Mouse (Mus musculus) midbrain, postnatal 0 days (tissue): ENCODE measurements around the gene Ptpn3. TPM values are rescaled to one million over a fixed set of nuclear protein-coding genes. Genes with fewer than 3 reads are reported as not detected.

Experiments
- ATAC-seq: fragments of 200-750 bp; cut with Nextera tagmentation; 2 replicates; pipeline ENCODE4 v1.8.0; 2017; ENCODE audit warnings: moderate number of reproducible peaks, mild to moderate bottlenecking, moderate TSS enrichment, moderate library complexity; ENCODE audit not compliant: low FRiP score
- DNase-seq: peaks from one replicate; pipeline ENCODE4 v3.0.0-alpha.2; 2015; ENCODE audit warnings: low spot score
- H3K27ac ChIP-seq: fragments of 300-500 bp; sonication (generic); 2 replicates; pipeline ENCODE4 v1.5.1; 2014; ENCODE audit warnings: low read depth, mild to moderate bottlenecking, low read length, mixed read lengths
- H3K27me3 ChIP-seq: fragments of 300-500 bp; sonication (generic); 2 replicates; pipeline ENCODE4 v1.6.1; 2014; ENCODE audit warnings: low read length, control low read depth, mixed read lengths; ENCODE audit not compliant: insufficient read depth
- H3K36me3 ChIP-seq: fragments of 300-500 bp; sonication (generic); 2 replicates; pipeline ENCODE4 v1.6.1; 2014; ENCODE audit warnings: low read length, control low read depth, mixed read lengths; ENCODE audit not compliant: insufficient read depth
- H3K4me1 ChIP-seq: fragments of 300-500 bp; sonication (generic); 2 replicates; pipeline ENCODE4 v1.6.1; 2014; ENCODE audit warnings: mild to moderate bottlenecking, control low read depth, antibody characterized with exemption, low read length, mixed read lengths; ENCODE audit not compliant: insufficient read depth
- H3K4me2 ChIP-seq: fragments of 300-500 bp; sonication (generic); 2 replicates; pipeline ENCODE4 v1.6.1; 2014; ENCODE audit warnings: low read depth, mild to moderate bottlenecking, low read length, mixed read lengths; ENCODE audit not compliant: poor library complexity, severe bottlenecking
- H3K4me3 ChIP-seq: fragments of 300-500 bp; sonication (generic); 2 replicates; pipeline ENCODE4 v1.5.1; 2014; ENCODE audit warnings: low read depth, mild to moderate bottlenecking, low read length, moderate library complexity
- H3K9ac ChIP-seq: fragments of 300-500 bp; sonication (generic); replicated peaks from 2 replicates; pipeline ENCODE4 v1.6.1; 2014; ENCODE audit warnings: mild to moderate bottlenecking, low read length, moderate library complexity, mixed read lengths; ENCODE audit not compliant: poor library complexity, severe bottlenecking
- H3K9me3 ChIP-seq: fragments of 300-500 bp; sonication (generic); 2 replicates; pipeline ENCODE4 v1.6.1; 2016; ENCODE audit warnings: low read length, control low read depth
- CTCF ChIP-seq: IDR thresholded peaks from 2 replicates; pipeline ENCODE4 v1.5.1; 2016; ENCODE audit warnings: antibody characterized with exemption, mild to moderate bottlenecking
- WGBS: fragments of 180-500 bp; shearing (Covaris S2); extraction: QIAGEN DNeasy Blood & Tissue Kit; methylation state at CpG from one replicate; pipeline ENCODE4 v1.1.7; 2014; 5-methylcytosine and 5-hydroxymethylcytosine counted together
- polyA plus RNA-seq: library from polyadenylated mRNA; unstranded; fragments of >200 nt; fragmentation: Nextera tagmentation; extraction: Ambion mirVana; gene quantifications from 2 replicates; pipeline ENCODE4 v1.2.1, GENCODE M21; 2015
- total RNA-seq: library from RNA; depleted of rRNA; stranded (reverse); fragments of >200 nt; gene quantifications from 2 replicates; pipeline ENCODE4 v1.2.3, GENCODE M21; 2014

Ptpn3 gene
- total and polyA plus RNA-seq, 2 experiments from 2014 or later, result 1.9 to 6.2 TPM

GRCm38 (mm10) chr4:57300469-57301409 is 898 bp downstream of the Ptpn3 start:
- DNase-seq, result no peak

GRCm38 (mm10) chr4:57299701-57300468 is 1.8 kb downstream of the Ptpn3 start:
- peak overlapping the region; percentile 70 for H3K9ac ChIP-seq
- no peak; the same call in 1 of the 2 replicates for TF ChIP-seq CTCF
- ATAC-seq (peak; percentile 70), DNase-seq (no peak)
- peaks cover 3% of the 10 kb centered on the region; the same call in 1 of the 2 replicates for H3K4me1 ChIP-seq
- peak overlapping the region; percentile 78 for H3K4me3 ChIP-seq
- no peak overlapping the region for H3K27ac ChIP-seq
- 0 out of 2 replicates have a peak, but pooled peaks cover 3% of the 10 kb centered on the region for H3K27me3 ChIP-seq
- H3K36me3 ChIP-seq, result no peaks in the 10 kb centered on the region
- H3K9me3 ChIP-seq, result no peaks in the 10 kb centered on the region
- WGBS, result under 1% methylated on average over 46 of the region's 97 CpGs
- H3K4me2 ChIP-seq, result peak overlapping the region; percentile 93

More at GRCm38 (mm10) chr4:57300469-57301409, 898 bp downstream of the Ptpn3 start:
- peak; percentile 26; the same call in 1 of the 2 replicates for TF ChIP-seq CTCF
- 1% methylated on average over 37 of the region's 37 CpGs for WGBS
- H3K9me3 ChIP-seq, result no peaks in the 10 kb centered on the region
- H3K9ac ChIP-seq, result peak overlapping the region; percentile 70
- ATAC-seq, result 0 out of 2 replicates have a peak, but pooled peaks have one; percentile 10
- peaks cover 3% of the 10 kb centered on the region; the same call in 1 of the 2 replicates for H3K4me1 ChIP-seq
- H3K27me3 ChIP-seq, result 0 out of 2 replicates have a peak, but pooled peaks cover 3% of the 10 kb centered on the region
- no peaks in the 10 kb centered on the region for H3K36me3 ChIP-seq
- H3K4me2 ChIP-seq, result peak overlapping the region; percentile 93
- no peak overlapping the region for H3K27ac ChIP-seq
- H3K4me3 ChIP-seq, result peak overlapping the region; percentile 78

GRCm38 (mm10) chr4:57299308-57299700 is 2.3 kb downstream of the Ptpn3 start:
- Histone ChIP-seq H3K9ac (no peak overlapping the region), H3K4me3 (peak overlapping the region; percentile 78), H3K4me1 (peaks cover 3% of the 10 kb centered on the region; the same call in 1 of the 2 replicates), H3K27me3 (0 out of 2 replicates have a peak, but pooled peaks cover 3% of the 10 kb centered on the region), H3K36me3 (no peaks in the 10 kb centered on the region), H3K4me2 (peak overlapping the region; percentile 93), H3K9me3 (no peaks in the 10 kb centered on the region), H3K27ac (no peak overlapping the region)
- DNase-seq (no peak), ATAC-seq (no peak)
- WGBS, result under 1% methylated on average over 9 of the region's 9 CpGs
- TF ChIP-seq CTCF, result no peak

- Histone ChIP-seq H3K4me1 (peaks cover 3% of the 10 kb centered on the region; the same call in 1 of the 2 replicates), H3K27ac (no peak overlapping the region), H3K4me3 (no peak overlapping the region), H3K36me3 (no peaks in the 10 kb centered on the region), H3K9me3 (no peaks in the 10 kb centered on the region), H3K27me3 (0 out of 2 replicates have a peak, but pooled peaks cover 3% of the 10 kb centered on the region), H3K4me2 (no peak overlapping the region), H3K9ac (no peak overlapping the region)
- WGBS, result 80% methylated on average over 4 of the region's 4 CpGs
- no peak for TF ChIP-seq CTCF
- ATAC-seq, result no peak
- DNase-seq, result no peak
These were observed 3.5 kb downstream of the Ptpn3 start for GRCm38 (mm10) chr4:57298181-57298580.

GRCm38 (mm10) chr4:57294971-57295656 is 6.5 kb downstream of the Ptpn3 start:
- Histone ChIP-seq H3K9me3 (no peaks in the 10 kb centered on the region), H3K36me3 (no peaks in the 10 kb centered on the region), H3K27ac (no peak overlapping the region), H3K27me3 (no peaks in the 10 kb centered on the region), H3K9ac (no peak overlapping the region), H3K4me1 (peaks cover 3% of the 10 kb centered on the region; the same call in 1 of the 2 replicates), H3K4me3 (no peak overlapping the region), H3K4me2 (no peak overlapping the region)
- 70% methylated on average over 9 of the region's 9 CpGs for WGBS
- TF ChIP-seq CTCF, result no peak
- no peak for ATAC-seq
- DNase-seq, result peak; percentile 75
